Mouse (Mus musculus) thymus, adult 2 months (tissue): ENCODE measurements at regions not wholly inside any gene's neighbourhood (a gene's known extent, or its start where the extent isn't known, plus 50 kb on each side); places are given as distances from the start of the nearest gene placed in this dataset.
"Not testable (repeated sequence)": the region's sequence is repeated elsewhere in the genome, so short reads cannot be mapped to it uniquely, and the experiment has no call there.

Experiments used
- DNase-seq: peaks from one replicate; pipeline ENCODE4 v3.0.0; 2021
- H3K27ac ChIP-seq: fragments of 200-500 bp; 2 replicates; pipeline ENCODE4 v1.5.1; 2012; ENCODE audit warnings: low read length, control low read depth; ENCODE audit not compliant: control insufficient read depth, insufficient read depth
- H3K27me3 ChIP-seq: fragments of 200-500 bp; 2 replicates; pipeline ENCODE4 v1.6.1; 2012; ENCODE audit warnings: mild to moderate bottlenecking, low read length, moderate library complexity, mixed read lengths; ENCODE audit not compliant: control insufficient read depth, insufficient read depth
- H3K36me3 ChIP-seq: fragments of 200-500 bp; 2 replicates; pipeline ENCODE4 v1.6.1; 2012; ENCODE audit warnings: mild to moderate bottlenecking, low read length, moderate library complexity; ENCODE audit not compliant: control insufficient read depth, insufficient read depth
- H3K4me1 ChIP-seq: fragments of 200-500 bp; replicated peaks from 2 replicates; pipeline ENCODE4 v1.6.1; 2012; ENCODE audit warnings: low read length; ENCODE audit not compliant: control insufficient read depth, insufficient read depth
- H3K4me3 ChIP-seq: fragments of 200-500 bp; 2 replicates; pipeline ENCODE4 v1.5.1; 2012; ENCODE audit warnings: mild to moderate bottlenecking, low read length, control low read depth, moderate library complexity; ENCODE audit not compliant: control insufficient read depth, insufficient read depth
- CTCF ChIP-seq: fragments of 200-500 bp; IDR thresholded peaks from 2 replicates; pipeline ENCODE4 v1.5.1; 2012; ENCODE audit warnings: mild to moderate bottlenecking, control low read depth, low read length, moderate library complexity, borderline replicate concordance; ENCODE audit not compliant: control insufficient read depth, poor library complexity, insufficient read depth; ENCODE audit errors: extremely low read depth
- POLR2A ChIP-seq: fragments of 200-500 bp; IDR thresholded peaks from 2 replicates; pipeline ENCODE4 v1.6.1; 2012; ENCODE audit warnings: mild to moderate bottlenecking, low read length, control low read depth, moderate library complexity; ENCODE audit not compliant: control insufficient read depth, poor library complexity, insufficient read depth; ENCODE audit errors: extremely low read depth
- WGBS: fragments of 180-500 bp; shearing (Covaris S2); methylation state at CpG from one replicate; pipeline ENCODE4 v1.1.7; 2018; 5-methylcytosine and 5-hydroxymethylcytosine counted together

DNA sequence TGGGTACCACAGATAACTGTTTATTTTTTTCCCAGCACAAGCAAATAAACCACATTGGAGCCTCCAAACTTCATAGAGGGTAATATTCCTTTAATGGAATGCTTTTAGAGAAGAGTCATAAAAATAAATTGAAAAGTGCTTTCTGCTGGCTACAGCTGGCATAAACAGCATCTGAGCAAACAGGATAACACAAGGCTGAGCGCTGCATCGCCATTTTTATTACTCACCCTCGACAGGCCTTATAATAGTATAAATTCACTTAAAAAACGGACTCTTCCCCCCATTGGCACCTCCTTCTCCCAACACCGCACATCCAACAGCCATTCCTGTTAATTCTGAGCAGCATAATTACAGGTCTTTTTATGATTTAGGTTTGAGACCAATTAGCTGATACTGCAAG is 205.8 kb upstream of the Plxna2 start:
- Histone ChIP-seq H3K4me3 (no peak overlapping the region), H3K4me1 (no peaks in the 10 kb centered on the region), H3K27me3 (no peaks in the 10 kb centered on the region), H3K36me3 (no peaks in the 10 kb centered on the region), H3K27ac (no peak overlapping the region)
- TF ChIP-seq CTCF (no peak), POLR2A (no peak)
- DNase-seq: no peak
- 87% methylated on average over 5 of the region's 5 CpGs for WGBS

- DNase-seq: no peak
- Histone ChIP-seq H3K36me3 (no peaks in the 10 kb centered on the region), H3K4me3 (no peak overlapping the region), H3K4me1 (no peaks in the 10 kb centered on the region), H3K27ac (no peak overlapping the region), H3K27me3 (no peaks in the 10 kb centered on the region)
- TF ChIP-seq CTCF (no peak), POLR2A (no peak)
- WGBS: 32% methylated on average over 2 of the region's 2 CpGs
These were observed 206.2 kb upstream of the Plxna2 start for GRCm38 (mm10) chr1:194411788-194412187.

- Histone ChIP-seq H3K36me3 (no peaks in the 10 kb centered on the region), H3K27me3 (no peaks in the 10 kb centered on the region), H3K4me3 (no peak overlapping the region), H3K27ac (no peak overlapping the region), H3K4me1 (no peaks in the 10 kb centered on the region)
- no peak for DNase-seq
- TF ChIP-seq POLR2A (no peak), CTCF (no peak)
These were observed 218.7 kb upstream of the Plxna2 start for GRCm38 (mm10) chr1:194399281-194399680.

DNA sequence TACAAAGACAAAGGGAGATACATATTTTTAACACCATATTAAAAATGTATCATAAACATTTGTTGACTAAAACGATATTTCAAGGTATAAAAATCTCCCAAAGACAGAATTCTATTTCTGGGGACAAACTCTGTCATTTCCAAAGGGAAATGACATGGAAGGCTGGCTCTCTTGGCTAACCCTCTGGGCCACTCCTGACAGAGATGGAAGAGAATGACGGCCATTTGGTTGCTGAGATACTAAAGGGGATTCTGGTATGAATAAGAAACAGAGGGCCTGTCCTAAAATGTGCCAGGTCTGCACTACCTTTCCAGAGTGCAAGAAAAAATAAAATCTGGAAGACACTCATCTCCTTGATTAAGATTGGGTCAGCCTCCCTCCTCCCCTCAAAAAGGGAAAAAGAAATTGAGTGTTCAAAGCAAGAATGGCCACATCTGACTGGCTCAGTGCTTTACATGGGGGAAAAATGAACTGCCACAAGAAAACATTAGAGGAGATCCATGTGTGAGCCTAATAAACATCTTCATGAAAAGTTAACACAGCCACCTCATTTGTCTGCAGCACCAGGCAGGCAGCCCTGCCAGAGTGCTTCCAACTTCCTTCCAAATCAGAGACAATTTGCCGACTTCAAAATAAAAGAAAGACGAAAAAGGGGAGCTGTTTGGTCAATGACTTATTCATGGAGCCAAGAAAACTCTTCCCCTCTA is 221.1 kb upstream of the Plxna2 start:
- H3K36me3 ChIP-seq: no peaks in the 10 kb centered on the region
- H3K4me1 ChIP-seq: no peaks in the 10 kb centered on the region
- no peaks in the 10 kb centered on the region for H3K27me3 ChIP-seq
- H3K27ac ChIP-seq: no peak overlapping the region
- H3K4me3 ChIP-seq: no peak overlapping the region
- no peak for TF ChIP-seq POLR2A
- TF ChIP-seq CTCF: no peak
- no peak for DNase-seq
- 89% methylated on average over 4 of the region's 4 CpGs for WGBS

GRCm38 (mm10) chr1:194393720-194394119 is 224.3 kb upstream of the Plxna2 start:
- no peaks in the 10 kb centered on the region for H3K4me1 ChIP-seq
- TF ChIP-seq CTCF (no peak), POLR2A (no peak)
- no peak overlapping the region for H3K4me3 ChIP-seq
- 89% methylated on average over 3 of the region's 3 CpGs for WGBS
- DNase-seq: no peak
- H3K27ac ChIP-seq: no peak overlapping the region
- no peaks in the 10 kb centered on the region for H3K27me3 ChIP-seq
- no peaks in the 10 kb centered on the region for H3K36me3 ChIP-seq

GRCm38 (mm10) chr1:194390202-194390601 is 227.8 kb upstream of the Plxna2 start:
- DNase-seq: no peak
- no peak for TF ChIP-seq CTCF
- TF ChIP-seq POLR2A: no peak
- no peaks in the 10 kb centered on the region for H3K36me3 ChIP-seq
- no peaks in the 10 kb centered on the region for H3K27me3 ChIP-seq
- no peak overlapping the region for H3K4me3 ChIP-seq
- no peak overlapping the region for H3K27ac ChIP-seq
- H3K4me1 ChIP-seq: no peaks in the 10 kb centered on the region
- 99% methylated on average over 2 of the region's 2 CpGs for WGBS

DNA sequence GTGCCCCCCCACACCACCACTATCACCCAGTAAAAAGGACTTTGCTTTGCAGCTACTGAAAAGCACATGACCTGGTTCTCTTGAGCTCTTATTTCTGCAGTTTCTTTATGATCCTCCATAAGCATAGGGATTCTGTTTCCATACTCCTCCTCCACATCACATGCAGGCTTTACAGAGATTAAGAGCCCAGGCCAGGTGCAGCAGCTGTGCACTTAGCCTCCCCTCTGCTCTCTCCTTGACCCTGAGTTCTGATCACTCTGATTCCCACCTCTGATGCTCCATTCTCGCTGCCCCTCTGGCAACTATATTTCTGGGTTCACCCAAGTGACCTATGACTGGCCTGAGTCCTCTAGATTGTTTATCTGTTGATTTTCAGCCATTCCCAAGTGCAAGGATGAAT is 239.9 kb upstream of the Plxna2 start:
- no peak overlapping the region for H3K27ac ChIP-seq
- WGBS: 63% methylated on average over 1 of the region's 1 CpGs
- no peak for DNase-seq

DNA sequence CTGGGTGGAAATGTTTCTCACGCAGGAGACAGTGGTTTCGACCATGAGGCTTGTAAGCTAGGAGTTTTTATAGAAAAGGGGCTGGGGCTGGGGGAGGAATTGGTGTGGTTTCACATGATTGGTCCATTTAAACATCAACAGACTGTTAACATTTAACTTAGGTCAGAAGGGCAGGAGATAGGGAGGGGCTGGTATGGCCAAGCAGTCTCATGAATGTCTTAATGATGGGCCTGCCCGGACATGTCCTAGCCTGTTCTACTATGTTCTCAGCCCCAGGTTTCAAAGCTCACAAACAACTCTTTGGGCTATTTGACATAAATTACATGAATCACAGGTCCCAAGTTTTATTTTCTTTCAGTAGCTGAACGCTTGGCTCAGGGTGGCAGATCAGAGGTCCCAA is 244.5 kb upstream of the Plxna2 start:
- not testable (repeated sequence) for H3K4me1 ChIP-seq, H3K27me3 ChIP-seq, H3K36me3 ChIP-seq, H3K27ac ChIP-seq, H3K4me3 ChIP-seq, DNase-seq
- WGBS: 95% methylated on average over 4 of the region's 4 CpGs

More for the DNA sequence above, 239.9 kb upstream of the Plxna2 start:
- no peak overlapping the region for H3K4me3 ChIP-seq
- no peaks in the 10 kb centered on the region for H3K27me3 ChIP-seq
- H3K4me1 ChIP-seq: no peaks in the 10 kb centered on the region
- H3K36me3 ChIP-seq: no peaks in the 10 kb centered on the region
- TF ChIP-seq CTCF (no peak), POLR2A (no peak)
